Mouse (Mus musculus): ENCODE data around the gene Dcpp2. TPM values are rescaled to one million over a fixed set of nuclear protein-coding genes. Genes with fewer than 3 reads are reported as not detected.
"Not testable (repeated sequence)": the region's sequence is repeated elsewhere in the genome, so short reads cannot be mapped to it uniquely, and the experiment has no call there.

Gene Dcpp2
- polyA plus RNA-seq, 1 experiment from 2014 or later, result not detected

DNA sequence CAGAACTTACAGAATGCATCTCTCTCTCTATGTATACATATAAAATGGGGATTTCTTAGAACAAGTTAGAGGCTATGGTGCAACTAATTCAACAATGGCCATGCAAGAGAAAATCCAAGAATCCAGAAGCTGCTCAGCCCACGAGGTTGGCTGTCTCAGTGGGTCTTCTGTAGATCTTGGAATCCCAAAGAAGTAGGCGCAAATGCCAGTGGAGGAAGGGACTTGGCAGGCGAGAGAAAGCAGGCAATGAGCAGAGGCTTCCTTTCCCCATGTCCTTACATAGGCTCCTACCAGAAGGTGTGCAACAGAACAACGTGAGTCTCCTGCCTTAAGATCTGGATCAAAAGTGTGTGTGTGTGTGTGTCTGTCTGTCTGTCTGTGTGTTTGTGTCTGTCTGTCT, 66.8 kb downstream of the Dcpp2 start:
- ATAC-seq (replicated peaks; ENCODE audit: low FRiP score); H3K4me1 ChIP-seq; H3K9ac ChIP-seq; H3K27ac ChIP-seq; H3K9me3 ChIP-seq (replicated peaks); H3K4me2 ChIP-seq; H3K36me3 ChIP-seq; H3K27me3 ChIP-seq; H3K4me3 ChIP-seq (replicated peaks): not testable (repeated sequence)
- 82% methylated on average over 4 of the region's 4 CpGs for WGBS

DNA sequence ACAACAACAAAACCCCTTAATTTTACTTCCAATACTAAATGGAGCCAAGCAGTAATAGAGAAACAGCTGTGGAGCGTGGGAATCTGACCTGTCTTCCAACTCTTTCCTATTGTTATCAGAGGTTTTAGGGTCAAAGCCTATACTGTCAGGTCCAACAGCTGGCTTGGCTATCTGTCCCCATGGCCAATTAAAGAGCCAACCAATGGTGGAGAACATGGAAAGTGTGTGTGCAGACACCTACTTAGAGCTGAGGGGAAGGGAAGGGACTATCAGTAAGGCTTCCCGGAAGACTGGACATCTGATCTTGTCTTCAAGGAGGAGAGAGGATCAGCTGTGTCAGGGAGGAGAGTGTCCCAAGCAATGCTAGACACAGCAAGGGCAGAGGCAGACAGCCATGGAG, 68.4 kb downstream of the Dcpp2 start:
- H3K27me3 ChIP-seq, result no peaks in the 10 kb centered on the region
- 75% methylated on average over 2 of the region's 2 CpGs for WGBS
- H3K9me3 ChIP-seq (replicated peaks), result no peaks in the 10 kb centered on the region
- H3K4me1 ChIP-seq, result no peaks in the 10 kb centered on the region
- H3K9ac ChIP-seq, result no peak overlapping the region
- no peak overlapping the region for H3K4me3 ChIP-seq (replicated peaks)
- H3K4me2 ChIP-seq, result no peak overlapping the region
- no peak for ATAC-seq (replicated peaks; ENCODE audit: low FRiP score)
- H3K36me3 ChIP-seq, result no peaks in the 10 kb centered on the region
- H3K27ac ChIP-seq, result no peak overlapping the region

Other genes starting within 250 kb of the Dcpp2 start
- gene Mmp25, start 235.6 kb upstream of the Dcpp2 start, polyA plus RNA-seq (2015; fragmentation: Nextera tagmentation; extraction: Ambion mirVana), result 1.1 and 1.3 TPM in 2 replicates
- 1.3 and 1.5 TPM in 2 replicates for gene Bicdl2, start 220.4 kb upstream of the Dcpp2 start, polyA plus RNA-seq (2015; fragmentation: Nextera tagmentation; extraction: Ambion mirVana)
- 63.2 and 69.5 TPM in 2 replicates for gene Hcfc1r1, start 207.3 kb upstream of the Dcpp2 start, polyA plus RNA-seq (2015; fragmentation: Nextera tagmentation; extraction: Ambion mirVana)
- 52.4 and 53.4 TPM in 2 replicates for gene Thoc6, start 207.0 kb upstream of the Dcpp2 start, polyA plus RNA-seq (2015; fragmentation: Nextera tagmentation; extraction: Ambion mirVana)
- 27.5 and 29.5 TPM in 2 replicates for gene Tnfrsf12a, start 203.4 kb upstream of the Dcpp2 start, polyA plus RNA-seq (2015; fragmentation: Nextera tagmentation; extraction: Ambion mirVana)
- gene Cldn6, start 201.6 kb upstream of the Dcpp2 start, polyA plus RNA-seq (2015; fragmentation: Nextera tagmentation; extraction: Ambion mirVana), result 189 and 191 TPM in 2 replicates
- gene Cldn9, start 196.9 kb upstream of the Dcpp2 start, polyA plus RNA-seq (2015; fragmentation: Nextera tagmentation; extraction: Ambion mirVana), result 51.2 and 53.1 TPM in 2 replicates
- gene 1520401A03Rik, start 158.1 kb upstream of the Dcpp2 start, polyA plus RNA-seq (2015; fragmentation: Nextera tagmentation; extraction: Ambion mirVana), result 0.14 and 0.88 TPM in 2 replicates
- 48.4 and 56.3 TPM in 2 replicates for gene Pkmyt1, start 154.5 kb upstream of the Dcpp2 start, polyA plus RNA-seq (2015; fragmentation: Nextera tagmentation; extraction: Ambion mirVana)
- 19.8 and 23.8 TPM in 2 replicates for gene Paqr4, start 140.0 kb upstream of the Dcpp2 start, polyA plus RNA-seq (2015; fragmentation: Nextera tagmentation; extraction: Ambion mirVana)
- gene Kremen2, start 135.0 kb upstream of the Dcpp2 start, polyA plus RNA-seq (2015; fragmentation: Nextera tagmentation; extraction: Ambion mirVana), result 1.9 and 2.2 TPM in 2 replicates
- 89.5 and 91.0 TPM in 2 replicates for gene Flywch1, start 109.3 kb upstream of the Dcpp2 start, polyA plus RNA-seq (2015; fragmentation: Nextera tagmentation; extraction: Ambion mirVana)
- gene Flywch2, start 94.8 kb upstream of the Dcpp2 start, polyA plus RNA-seq (2015; fragmentation: Nextera tagmentation; extraction: Ambion mirVana), result 35.0 and 37.4 TPM in 2 replicates
- 496 and 536 TPM in 2 replicates for gene Srrm2, start 90.3 kb upstream of the Dcpp2 start, polyA plus RNA-seq (2015; fragmentation: Nextera tagmentation; extraction: Ambion mirVana)
- gene Elob, start 51.7 kb upstream of the Dcpp2 start, polyA plus RNA-seq (2015; fragmentation: Nextera tagmentation; extraction: Ambion mirVana), result 999 and 1,052 TPM in 2 replicates
- gene Prss33, start 44.8 kb upstream of the Dcpp2 start, polyA plus RNA-seq (2015; fragmentation: Nextera tagmentation; extraction: Ambion mirVana), result 0.18 TPM in 1 of 2 replicates, not detected in the other
- 1.8 TPM in 1 of 2 replicates, not detected in the other for gene Prss32, start 37.0 kb upstream of the Dcpp2 start, polyA plus RNA-seq (2015; fragmentation: Nextera tagmentation; extraction: Ambion mirVana)
- gene Prss41, start 36.7 kb upstream of the Dcpp2 start, polyA plus RNA-seq (2015; fragmentation: Nextera tagmentation; extraction: Ambion mirVana), result 3.2 and 3.3 TPM in 2 replicates
- gene Prss21, start 12.8 kb upstream of the Dcpp2 start, polyA plus RNA-seq (2015; fragmentation: Nextera tagmentation; extraction: Ambion mirVana), result not detected in 2 replicates
- gene Dcpp1, start within 50 bp of the Dcpp2 start, polyA plus RNA-seq (2015; fragmentation: Nextera tagmentation; extraction: Ambion mirVana), result not detected in 2 replicates
- gene Dcpp3, start 36.6 kb downstream of the Dcpp2 start, polyA plus RNA-seq (2015; fragmentation: Nextera tagmentation; extraction: Ambion mirVana), result not detected in 2 replicates
- not detected in 2 replicates for gene Sbp, start 60.8 kb downstream of the Dcpp2 start, polyA plus RNA-seq (2015; fragmentation: Nextera tagmentation; extraction: Ambion mirVana)
- not detected in 2 replicates for gene Sbpl, start 74.4 kb downstream of the Dcpp2 start, polyA plus RNA-seq (2015; fragmentation: Nextera tagmentation; extraction: Ambion mirVana)
- gene Prss30, start 99.7 kb downstream of the Dcpp2 start, polyA plus RNA-seq (2015; fragmentation: Nextera tagmentation; extraction: Ambion mirVana), result 0.18 and 0.23 TPM in 2 replicates
- 0.57 and 1.2 TPM in 2 replicates for gene Prss22, start 117.2 kb downstream of the Dcpp2 start, polyA plus RNA-seq (2015; fragmentation: Nextera tagmentation; extraction: Ambion mirVana)
- gene Prss27, start 157.3 kb downstream of the Dcpp2 start, polyA plus RNA-seq (2015; fragmentation: Nextera tagmentation; extraction: Ambion mirVana), result 0.26 and 0.29 TPM in 2 replicates
- gene Kctd5, start 192.6 kb downstream of the Dcpp2 start, polyA plus RNA-seq (2015; fragmentation: Nextera tagmentation; extraction: Ambion mirVana), result 62.8 and 64.1 TPM in 2 replicates

All from kidney, embryonic 15.5 days (tissue).